Mouse (Mus musculus): ENCODE measurements around the gene Scaf1.

DNA sequence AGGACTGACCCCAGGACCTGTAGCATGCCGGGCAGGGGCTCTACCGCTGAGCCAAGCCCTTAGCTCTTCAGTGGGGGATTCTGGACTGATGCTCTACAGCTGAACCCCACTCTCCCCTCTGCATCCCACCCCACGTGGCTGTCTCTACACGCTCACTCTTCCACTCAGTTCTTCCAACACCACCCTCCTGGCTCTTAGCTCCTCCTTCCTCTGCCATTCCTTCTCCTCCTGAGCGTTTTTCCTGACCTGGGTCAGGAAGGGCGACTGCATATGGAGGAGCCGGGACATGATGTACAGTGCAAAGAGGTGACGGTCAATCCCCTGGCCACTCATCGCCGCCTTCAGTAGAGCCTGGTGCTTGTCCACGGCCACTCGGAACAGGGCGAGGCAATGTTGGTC lies 55.7 kb downstream of the Scaf1 start:
- TF ChIP-seq CTCF (IDR thresholded peaks at IDR 0.05; ENCODE audit: control insufficient read depth, insufficient read depth, insufficient replicate concordance, low read depth, low read length) (no peak), POLR2A (IDR thresholded peaks at IDR 0.05; ENCODE audit: control insufficient read depth, low read depth, low read length) (no peak)

Measured in testis, adult 2 months (tissue).